Mouse (Mus musculus): ENCODE results near the gene Rab7b. TPM values are rescaled to one million over a fixed set of nuclear protein-coding genes. Genes with fewer than 3 reads are reported as not detected.

The Rab7b gene
- total RNA-seq, 2 experiments from 2014 or later, result 4.0 to 22.4 TPM

- no peak for ATAC-seq (ENCODE audit: poor library complexity, severe bottlenecking)
Measured at GRCm38 (mm10) chr1:131763683-131764082, 75.2 kb downstream of the Rab7b start.

DNA sequence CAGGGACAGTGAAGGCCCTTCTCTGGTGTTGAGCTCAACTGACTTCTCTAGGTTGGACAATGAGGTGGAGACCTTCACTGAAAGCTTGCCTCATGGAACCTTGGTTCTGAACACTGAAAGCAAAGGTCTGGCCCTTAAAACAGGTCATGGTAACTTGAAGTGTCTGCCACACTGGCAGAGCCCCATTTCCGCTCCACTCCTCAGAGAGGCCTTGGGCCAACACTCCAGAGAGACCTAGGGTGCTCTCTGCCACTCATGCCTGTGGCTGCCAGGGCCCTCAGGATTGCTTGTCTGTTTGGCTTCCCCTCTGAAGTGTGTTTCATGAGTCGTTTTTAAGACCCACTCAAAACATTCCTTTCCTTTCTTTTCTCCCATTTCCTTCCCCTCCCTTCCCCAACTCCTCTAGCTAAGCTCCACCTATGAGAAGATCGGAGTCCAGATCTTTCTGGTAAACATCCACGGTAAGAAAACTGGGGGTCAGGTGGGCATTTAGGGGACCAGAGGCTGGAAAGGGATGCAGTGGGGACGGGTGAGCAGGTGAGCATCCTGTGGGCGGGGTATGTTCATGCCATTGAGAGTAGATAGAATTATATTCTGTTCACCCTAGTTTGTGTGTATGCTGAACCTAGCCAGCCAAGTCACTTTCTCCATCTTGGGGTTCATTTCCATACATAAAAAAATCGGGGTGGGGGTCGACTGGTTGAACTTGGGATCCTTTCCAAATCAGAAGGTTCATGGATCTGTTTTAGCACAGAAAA lies 76.3 kb downstream of the Rab7b start:
- ATAC-seq (ENCODE audit: poor library complexity, severe bottlenecking), result no peak

Other genes starting within 250 kb of the Rab7b start
- 57.5 and 67.8 TPM in 2 replicates for gene Srgap2, start 161.3 kb upstream of the Rab7b start, total RNA-seq (2015)
- 25.7 and 43.9 TPM in 2 replicates for gene Srgap2, start 161.3 kb upstream of the Rab7b start, total RNA-seq (2017)
- gene Fam72a, start 160.8 kb upstream of the Rab7b start, total RNA-seq (2015), result 6.6 and 7.0 TPM in 2 replicates
- gene Fam72a, start 160.8 kb upstream of the Rab7b start, total RNA-seq (2017), result 2.8 and 5.2 TPM in 2 replicates
- not detected in 2 replicates for gene Avpr1b, start 89.5 kb upstream of the Rab7b start, total RNA-seq (2015)
- gene Avpr1b, start 89.5 kb upstream of the Rab7b start, total RNA-seq (2017), result not detected in 2 replicates
- gene Ctse, start 50.4 kb upstream of the Rab7b start, total RNA-seq (2015), result 32.7 and 55.0 TPM in 2 replicates
- gene Ctse, start 50.4 kb upstream of the Rab7b start, total RNA-seq (2017), result 15.1 and 31.0 TPM in 2 replicates
- not detected in 2 replicates for gene Slc26a9, start 55.3 kb downstream of the Rab7b start, total RNA-seq (2015)
- not detected in 2 replicates for gene Slc26a9, start 55.3 kb downstream of the Rab7b start, total RNA-seq (2017)
- 0.07 TPM in 1 of 2 replicates, not detected in the other for gene Pm20d1, start 108.7 kb downstream of the Rab7b start, total RNA-seq (2015)
- not detected in 2 replicates for gene Pm20d1, start 108.7 kb downstream of the Rab7b start, total RNA-seq (2017)
- 3.4 and 7.8 TPM in 2 replicates for gene Slc41a1, start 138.8 kb downstream of the Rab7b start, total RNA-seq (2015)
- 3.1 and 5.3 TPM in 2 replicates for gene Slc41a1, start 138.8 kb downstream of the Rab7b start, total RNA-seq (2017)
- 45.3 and 48.4 TPM in 2 replicates for gene Rab29, start 178.5 kb downstream of the Rab7b start, total RNA-seq (2015)
- gene Rab29, start 178.5 kb downstream of the Rab7b start, total RNA-seq (2017), result 31.1 and 33.4 TPM in 2 replicates
- 145 TPM in 2 replicates for gene Nucks1, start 221.8 kb downstream of the Rab7b start, total RNA-seq (2015)
- gene Nucks1, start 221.8 kb downstream of the Rab7b start, total RNA-seq (2017), result 234 and 235 TPM in 2 replicates